Mouse (Mus musculus) left cerebral cortex, adult 18-20 months (tissue): ENCODE data around the gene Hps5. TPM values are rescaled to one million over a fixed set of nuclear protein-coding genes. Genes with fewer than 3 reads are reported as not detected.
"Not testable (repeated sequence)": the region's sequence is repeated elsewhere in the genome, so short reads cannot be mapped to it uniquely, and the experiment has no call there.

ENCODE experiments used
- DNase-seq, 2 experiments: peaks; one replicate each; pipeline ENCODE4 v3.0.0; 2021 to 2022; ENCODE audit warnings: low spot score in 2 of 2, mixed read lengths in 1 of 2
- total RNA-seq, 2 experiments: library from RNA; stranded (reverse); gene quantifications; 2 replicates each; pipeline ENCODE4 v1.2.3; 2021

The Hps5 gene
- total RNA-seq, 2 experiments from 2014 or later = 11.9 to 12.1 TPM

DNA sequence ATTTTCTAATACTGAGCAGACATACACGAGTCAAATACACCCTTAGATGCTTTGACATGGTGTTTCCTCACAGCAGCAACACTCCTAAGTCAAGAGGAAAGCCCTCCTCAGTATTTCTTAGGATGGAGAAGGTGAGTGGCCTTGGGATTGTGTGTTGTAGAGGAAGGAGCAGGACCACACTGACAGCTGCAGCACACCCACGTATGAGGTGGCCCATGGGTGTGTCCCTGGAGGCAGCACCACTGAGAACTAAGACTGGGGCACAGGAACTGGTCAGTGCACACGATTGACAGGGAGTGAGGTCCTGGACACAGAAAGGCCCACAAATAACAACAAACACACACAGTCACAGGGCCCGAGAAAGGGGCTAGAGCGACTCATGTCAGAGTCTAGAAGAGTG, 55.8 kb downstream of the Hps5 start:
- not testable (repeated sequence) for DNase-seq

DNA sequence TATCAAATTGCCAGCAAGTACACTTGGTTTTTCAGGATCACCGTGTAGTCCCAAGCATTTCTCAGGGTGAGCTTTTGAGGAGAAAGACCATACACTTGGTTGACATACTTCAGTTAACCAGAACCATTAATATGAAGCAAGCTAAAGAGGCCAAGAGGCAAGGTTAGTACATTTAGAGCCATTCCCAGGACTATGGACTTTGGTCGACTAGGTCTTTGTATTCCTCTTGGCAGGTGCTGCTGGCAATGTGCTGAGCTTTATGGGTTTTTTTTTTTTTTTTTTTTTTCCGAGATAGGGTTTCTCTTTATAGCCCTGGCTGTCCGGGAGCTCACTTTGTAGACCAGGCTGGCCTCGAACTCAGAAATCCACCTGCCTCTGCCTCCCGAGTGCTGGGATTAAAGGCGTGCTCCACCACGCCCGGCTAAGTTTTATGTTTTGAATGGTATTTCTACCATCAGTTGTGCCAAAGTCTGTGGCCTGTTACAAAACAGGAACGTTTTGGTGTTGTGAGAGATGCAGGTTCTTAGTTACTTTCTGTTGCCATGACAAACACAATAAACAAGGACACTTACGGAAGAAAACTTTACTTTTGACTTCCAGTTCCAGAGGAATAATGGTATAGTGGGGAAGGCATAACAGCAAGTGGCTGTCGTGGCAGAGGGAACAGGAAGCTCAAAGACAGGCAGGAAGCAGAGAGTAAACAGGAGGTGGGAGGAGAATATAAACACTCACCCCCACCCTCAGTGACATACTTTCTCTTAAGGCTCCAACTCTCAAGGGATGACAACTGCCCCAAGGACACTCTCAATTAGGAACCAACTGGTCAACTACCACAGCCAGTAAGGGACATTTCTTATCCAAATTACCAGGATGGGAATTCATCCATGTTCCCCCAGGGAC, 57.1 kb downstream of the Hps5 start:
- DNase-seq = no peak

DNA sequence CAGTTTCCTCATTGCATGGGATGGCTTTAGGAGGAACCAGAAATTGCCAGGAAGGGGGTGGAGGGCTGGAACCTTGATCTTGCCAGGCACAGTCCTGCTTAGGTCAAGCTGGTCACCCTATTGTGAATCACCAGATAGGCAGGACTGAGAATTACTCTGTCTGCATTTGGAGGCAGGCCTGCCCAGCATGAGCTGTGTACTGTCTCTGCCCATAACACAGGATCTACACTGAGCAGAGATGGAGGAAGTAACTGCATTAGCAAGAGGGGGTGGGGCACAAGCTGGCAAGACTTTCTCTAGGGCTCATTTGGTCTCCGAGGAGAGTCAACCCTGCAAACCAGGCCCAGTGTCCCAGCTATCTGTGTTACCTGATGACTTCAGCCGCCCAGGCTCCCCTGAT, 60.9 kb downstream of the Hps5 start:
- no peak for DNase-seq

DNA sequence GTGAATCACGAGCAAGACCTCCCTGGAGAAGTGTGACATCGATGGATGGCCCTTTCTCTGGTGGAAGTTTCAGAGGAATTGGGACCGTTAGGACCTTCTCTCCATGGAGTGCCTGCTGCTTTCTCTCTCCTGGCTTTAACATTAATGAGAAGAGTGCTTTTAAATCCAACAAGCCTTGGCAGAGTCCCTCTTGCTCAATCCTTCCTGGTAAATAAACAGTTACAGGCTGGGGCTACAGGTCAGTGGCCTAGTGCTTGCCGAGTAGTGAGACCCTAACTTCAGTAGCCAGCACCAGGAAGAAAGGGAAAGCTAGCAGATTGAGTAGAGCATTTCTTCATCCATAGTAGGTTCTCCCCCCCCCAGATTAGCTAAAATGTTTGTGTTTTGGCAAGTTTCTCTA, 63.4 kb downstream of the Hps5 start, which contains the start of gene Saa4:
Gene Saa4 (minus strand): TSS at position 146 of the 400 bp plus-strand sequence.
- no peak for DNase-seq

DNA sequence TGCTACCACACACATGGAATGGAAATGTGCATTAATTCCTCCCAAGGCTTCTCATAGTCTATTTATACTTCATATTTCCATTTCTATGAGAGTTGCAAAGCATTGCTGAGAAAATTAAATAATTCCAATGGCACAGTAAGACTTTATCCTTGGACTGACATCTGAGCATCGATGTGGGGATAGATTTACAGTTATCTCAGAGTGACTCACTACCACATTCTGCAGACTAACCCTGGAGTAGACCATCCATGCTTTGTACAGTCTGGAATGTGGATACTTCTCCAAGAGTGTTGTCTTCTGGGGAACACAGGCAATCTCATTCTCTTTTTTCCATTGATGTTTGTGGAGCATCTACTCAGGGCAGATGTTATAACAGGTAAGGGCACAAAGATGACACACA, 68.3 kb downstream of the Hps5 start:
- DNase-seq = no peak

DNA sequence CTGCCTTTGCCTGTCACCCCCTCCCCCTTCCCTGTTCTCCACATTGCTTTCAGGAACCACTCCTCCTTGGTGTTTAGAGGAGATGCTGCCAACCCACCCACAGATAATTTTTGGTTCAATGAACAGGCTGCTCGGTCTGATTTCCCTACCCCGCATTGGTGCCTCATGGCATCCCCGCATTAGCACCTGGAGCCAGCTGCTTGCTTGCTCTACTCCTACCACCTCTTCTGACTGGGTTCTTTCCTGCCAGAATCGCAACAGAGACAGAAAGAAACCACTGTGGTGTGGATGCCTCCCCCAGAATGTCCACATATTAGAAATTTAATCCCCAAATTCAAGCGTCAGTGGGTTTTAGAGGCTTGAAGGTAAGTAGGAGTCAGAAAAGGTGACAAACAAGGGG, 71.5 kb downstream of the Hps5 start:
- DNase-seq = peak in 1 of 2 experiments; percentile 17

DNA sequence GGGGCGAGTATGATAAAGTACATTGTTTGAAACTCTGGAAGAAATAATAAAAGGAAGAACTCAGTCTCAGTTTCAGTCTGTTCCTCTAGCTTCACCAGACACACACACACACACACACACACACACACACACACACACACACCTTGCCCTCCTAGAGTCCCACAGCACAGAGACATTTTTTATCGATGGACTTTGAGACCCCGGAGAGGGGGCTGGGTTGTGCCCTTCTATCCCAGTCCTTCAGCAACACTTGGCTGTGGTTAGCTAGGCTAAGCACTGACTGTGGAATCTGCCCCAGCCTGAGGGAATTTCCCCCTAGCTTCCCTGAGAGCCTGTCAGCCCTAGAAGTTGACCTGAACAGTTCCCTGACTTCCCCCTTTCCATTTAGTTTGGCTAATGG, 72.0 kb downstream of the Hps5 start:
- no peak for DNase-seq

DNA sequence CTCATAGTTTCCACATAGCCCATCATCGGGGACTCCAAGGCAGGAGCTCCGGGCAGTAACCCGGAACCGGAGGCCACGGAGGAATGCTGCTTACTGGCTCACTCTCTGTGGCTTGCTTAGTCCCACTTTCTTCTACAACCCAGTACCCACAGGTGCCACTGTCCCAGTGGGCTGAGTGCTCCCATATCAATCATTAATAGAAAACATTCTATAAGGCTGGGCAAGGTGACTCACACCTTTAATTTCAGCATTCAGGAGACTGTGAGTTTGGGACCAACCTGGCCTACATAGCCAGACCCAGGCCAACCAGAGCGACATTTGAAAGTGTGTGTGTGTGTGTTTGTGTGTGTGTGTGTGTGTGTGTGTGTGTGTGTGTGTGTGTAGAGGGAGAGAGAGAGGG, 72.5 kb downstream of the Hps5 start:
- no peak for DNase-seq

DNA sequence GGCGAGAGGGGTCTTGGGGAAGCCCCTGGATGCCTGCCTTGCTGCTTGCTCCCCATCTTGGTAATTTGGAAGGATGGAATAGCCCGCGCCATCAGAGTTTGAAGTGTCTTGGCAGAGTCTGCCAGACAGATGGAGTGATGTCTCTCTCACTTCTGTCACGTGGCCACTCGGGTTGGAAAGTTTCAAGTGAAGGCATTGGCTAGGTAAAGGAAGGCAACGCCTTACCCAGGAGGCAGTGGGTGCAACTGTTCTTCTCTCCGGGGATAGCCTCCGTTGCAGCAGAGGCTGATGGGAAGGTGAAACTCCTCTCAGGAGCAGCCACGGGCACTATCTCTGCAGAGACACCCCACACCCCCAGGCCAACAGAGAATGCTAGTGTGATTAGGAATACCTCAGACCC, 75.4 kb downstream of the Hps5 start:
- DNase-seq = no peak

DNA sequence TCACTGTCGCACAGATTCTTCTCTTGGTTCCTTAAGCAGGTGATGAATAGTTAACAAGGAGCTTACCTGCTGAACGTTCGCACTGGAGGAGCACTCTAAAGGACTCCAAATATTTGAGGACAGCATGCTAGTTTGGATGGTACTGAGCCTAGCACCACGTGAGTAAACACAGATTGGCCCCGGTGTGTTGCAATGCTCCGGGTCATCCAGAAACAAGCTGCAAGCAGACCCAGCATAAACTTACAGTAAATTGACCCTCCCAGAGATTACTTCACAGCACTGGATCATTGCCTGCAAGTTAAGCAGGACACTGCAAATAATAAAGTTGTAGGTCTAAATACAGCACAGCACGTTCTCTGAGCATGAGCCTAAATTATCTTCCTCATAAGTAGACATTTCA, 76.3 kb downstream of the Hps5 start:
- no peak for DNase-seq

DNA sequence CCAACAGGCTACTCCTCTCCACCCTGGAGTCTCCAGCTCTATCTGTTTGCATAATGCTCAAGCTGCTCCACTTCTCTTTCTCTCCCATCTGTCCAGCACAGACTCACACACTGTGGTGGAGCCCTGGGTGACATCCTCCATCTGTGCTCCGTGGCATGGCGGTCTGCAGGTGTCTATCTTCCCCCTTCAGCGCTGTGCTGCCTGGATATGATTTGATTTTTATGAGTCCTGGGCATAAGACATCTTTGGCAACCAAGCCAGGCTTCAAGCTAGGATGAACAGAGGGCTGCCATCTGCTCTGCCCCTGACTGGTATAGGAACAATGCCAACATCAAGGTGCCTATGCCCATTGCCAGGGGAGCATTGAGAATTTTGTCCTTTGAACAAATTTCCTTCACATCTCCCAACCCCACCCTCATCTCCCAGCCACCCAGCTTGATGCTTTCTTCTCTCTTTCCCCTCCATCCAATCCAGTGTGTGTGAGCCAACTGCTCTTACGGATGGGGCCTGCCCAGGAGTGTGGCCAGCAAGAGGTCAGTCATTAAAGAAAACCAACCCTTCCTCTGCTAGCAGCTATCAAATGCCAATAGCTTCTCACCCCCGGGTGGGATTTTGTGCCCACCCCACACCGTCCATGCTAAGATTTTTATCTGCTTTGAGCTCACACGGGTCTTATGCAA, 77.1 kb downstream of the Hps5 start:
- no peak for DNase-seq

DNA sequence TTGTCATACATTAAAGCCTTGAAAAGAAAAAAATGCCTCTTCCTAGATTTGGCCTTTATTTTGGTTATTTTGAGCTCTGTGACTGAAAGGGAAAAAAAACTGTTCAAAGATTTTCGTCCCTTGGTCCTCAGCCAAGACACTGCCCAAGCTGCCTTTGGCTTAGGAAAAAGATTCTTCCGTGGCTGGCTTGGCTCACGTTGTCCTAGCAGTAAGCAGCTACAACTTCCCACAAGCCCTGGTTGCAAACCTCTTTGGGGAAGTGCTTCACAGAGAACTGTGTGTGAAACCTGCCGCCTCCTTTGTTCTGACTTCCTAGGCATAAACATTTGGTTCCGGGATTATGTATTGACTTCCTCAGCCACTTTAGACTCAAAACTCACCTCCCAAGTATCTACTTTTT, 79.0 kb downstream of the Hps5 start:
- peak in 1 of 2 experiments; percentile 31 for DNase-seq

DNA sequence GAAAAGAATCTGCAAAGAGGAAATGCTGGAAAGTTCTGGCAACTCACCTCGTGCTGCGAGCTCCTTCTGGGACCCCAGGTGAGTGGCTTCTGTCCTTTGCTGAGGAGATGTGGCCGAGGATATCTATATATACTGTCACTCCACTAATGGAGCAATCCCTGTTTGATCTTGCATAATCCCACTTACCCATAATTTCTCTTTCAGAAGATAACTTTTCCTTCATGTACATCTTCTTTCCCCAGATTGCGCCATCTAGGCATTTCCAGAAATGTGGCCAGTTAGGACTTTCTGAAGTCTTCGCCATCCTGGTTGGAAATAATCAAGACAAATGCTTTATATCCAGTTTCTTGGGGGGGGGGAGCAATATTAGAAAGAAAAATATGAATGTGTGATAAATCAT, 80.3 kb downstream of the Hps5 start, which contains the start of gene Saa3:
Gene Saa3 (minus strand): TSS at position 101 of the 400 bp plus-strand sequence.
- no peak for DNase-seq

DNA sequence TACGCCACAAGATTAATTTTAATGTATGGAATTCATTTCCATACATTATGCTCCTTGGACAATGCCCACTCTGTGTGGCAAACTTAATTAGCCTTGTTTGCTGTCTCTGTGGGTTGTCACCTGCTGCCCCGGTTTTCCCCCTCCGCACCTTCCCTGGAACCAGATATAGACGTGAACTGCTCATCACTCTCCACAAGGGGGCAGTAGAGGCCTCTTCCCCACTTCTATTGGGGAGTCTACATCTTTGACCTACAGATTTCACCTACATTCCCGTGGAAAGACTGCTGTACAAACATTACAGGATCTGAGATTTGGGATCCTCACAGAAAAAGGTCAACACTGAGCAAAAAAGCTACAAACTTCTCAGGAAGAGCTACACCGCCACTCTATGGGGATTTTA, 81.3 kb downstream of the Hps5 start:
- peak; percentile 63 to 65 for DNase-seq

DNA sequence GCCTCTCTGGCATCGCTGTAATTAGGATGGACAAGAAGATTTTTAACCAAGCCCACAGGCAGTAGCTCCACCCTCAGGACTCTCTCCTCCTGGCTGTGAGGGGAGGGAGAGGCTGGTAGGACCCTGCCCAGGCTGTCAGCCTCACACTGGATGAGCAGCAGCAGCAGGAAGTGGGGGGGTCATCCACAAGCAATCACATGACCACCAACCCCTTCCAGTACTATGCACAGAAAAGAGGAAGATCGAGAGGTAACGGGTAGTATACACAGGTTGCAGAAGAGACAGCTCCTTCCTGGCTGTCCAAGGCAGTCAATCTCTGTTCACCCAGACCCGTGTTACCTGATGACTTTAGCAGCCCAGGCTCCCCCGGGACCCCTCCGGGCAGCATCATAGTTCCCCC, 83.6 kb downstream of the Hps5 start:
- no peak for DNase-seq

Other genes starting within 250 kb of the Hps5 start
- 10 to 100 TPM; 73.6 to 85.6 TPM for gene Sergef, start 156.3 kb downstream of the Hps5 start, total RNA-seq
- gene Tph1, start 123.5 kb downstream of the Hps5 start, total RNA-seq = under 1 TPM; 0.16 to 0.21 TPM
- gene Saal1, start 85.4 kb downstream of the Hps5 start, total RNA-seq = 1 to 10 TPM; 8.1 to 8.2 TPM
- not detected for gene Saa3, start 80.4 kb downstream of the Hps5 start, total RNA-seq
- gene Saa4, start 63.5 kb downstream of the Hps5 start, total RNA-seq = not detected
- gene Saa1, start 53.1 kb downstream of the Hps5 start, total RNA-seq = not detected
- not detected for gene Saa2, start 44.3 kb downstream of the Hps5 start, total RNA-seq
- gene Gtf2h1, start within 50 bp of the Hps5 start, total RNA-seq = 10 to 100 TPM; 37.4 to 41.9 TPM
- gene Ldha, start 45.4 kb upstream of the Hps5 start, total RNA-seq = 100 to 1,000 TPM; 342 to 355 TPM
- gene Ldhc, start 65.1 kb upstream of the Hps5 start, total RNA-seq = not detected
- gene Tsg101, start 123.9 kb upstream of the Hps5 start, total RNA-seq = 10 to 100 TPM; 67.9 to 70.2 TPM
- gene Uevld, start 162.5 kb upstream of the Hps5 start, total RNA-seq = 10 to 100 TPM; 15.7 to 17.2 TPM
- not detected for gene Gm9999, start 187.5 kb upstream of the Hps5 start, total RNA-seq
- 10 to 100 TPM; 17.4 to 20.2 TPM for gene Spty2d1, start 212.3 kb upstream of the Hps5 start, total RNA-seq